Comparison of ENCODE assay signal across 11 mouse cellular contexts in the genomic region with DNA sequence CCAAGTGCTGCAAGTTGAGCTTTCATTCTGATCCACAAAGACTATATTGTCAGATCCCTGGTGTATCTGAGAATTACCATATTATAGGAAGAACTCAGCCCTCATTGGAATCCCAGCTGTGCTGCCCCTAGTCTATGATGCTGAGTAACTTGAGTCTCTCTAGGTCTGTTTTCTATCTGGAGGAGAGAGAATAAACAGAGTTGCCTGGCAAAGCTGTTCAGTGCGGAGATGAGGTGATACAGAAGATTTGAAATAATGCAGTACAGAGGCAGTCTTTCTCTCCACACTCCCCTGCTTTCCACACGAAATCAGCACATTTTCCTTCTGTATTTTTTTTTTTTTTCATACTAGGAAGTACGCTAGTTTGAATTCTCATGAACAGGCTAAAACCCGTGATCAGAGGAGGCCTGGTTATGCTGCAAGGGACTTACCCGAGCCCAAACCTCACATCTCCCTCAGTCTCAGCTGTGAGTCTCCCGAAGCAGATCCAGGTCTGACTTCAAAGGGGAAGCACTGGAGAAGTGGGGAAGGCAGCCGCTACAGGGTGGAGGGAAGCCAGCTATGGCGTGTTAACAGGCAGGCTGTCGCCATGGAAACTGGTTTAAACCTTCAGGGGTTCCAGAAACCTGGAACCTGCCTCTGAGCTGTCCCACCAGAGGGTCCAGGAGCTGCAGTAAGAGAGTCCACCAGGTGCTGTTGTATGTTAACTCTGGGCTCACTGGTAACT. TPM values are rescaled to one million over a fixed set of nuclear protein-coding genes. Genes with fewer than 3 reads are reported as not detected.
A peak's percentile ranks its signal among the peaks of the same experiment; 100 is the strongest.
DNase-seq lines count a peak whose midpoint lies in the region; ATAC-seq and TF ChIP-seq lines count a peak whose summit lies in the region.
"Had no signal": no experiment of that assay in that cellular context is flagged by ENCODE, and none has a peak within 500 bp of the region (broad histone marks: within the 10 kb centered on the region; RNA-seq: fewer than 3 reads in every experiment).

No protein-coding gene starts in this region.

- no peak for ATAC-seq in embryonic facial prominence, embryonic 11.5 days (replicated peaks; ENCODE audit: insufficient number of reproducible peaks, low FRiP score, low TSS enrichment, low read depth)
- ATAC-seq in limb, embryonic 11.5 days (ENCODE audit: insufficient number of reproducible peaks, low FRiP score, low TSS enrichment, low read depth): 0 out of 2 replicates have a peak, but pooled peaks have one; percentile 37
- peak; percentile 53 for ATAC-seq in forebrain, postnatal 0 days
- ATAC-seq in megakaryocyte, adult 5-6 weeks (ENCODE audit: poor library complexity, severe bottlenecking): peak; percentile 29
- no peak for ATAC-seq in lung, postnatal 0 days

- H3K9me3 ChIP-seq in embryonic facial prominence, embryonic 11.5 days (replicated peaks; ENCODE audit: control insufficient read depth, low read length): no peaks in the 10 kb centered on the region
- H3K9me3 ChIP-seq in embryonic facial prominence, embryonic 10.5 days: no peaks in the 10 kb centered on the region
- H3K9me3 ChIP-seq in limb, embryonic 11.5 days (ENCODE audit: control insufficient read depth, low read length): no peaks in the 10 kb centered on the region
- H3K9me3 ChIP-seq in limb, embryonic 10.5 days (replicated peaks): no peaks in the 10 kb centered on the region
- H3K9me3 ChIP-seq in forebrain, postnatal 0 days (ENCODE audit: low read length): no peaks in the 10 kb centered on the region
- H3K9me3 ChIP-seq in lung, postnatal 0 days (ENCODE audit: low read length): no peaks in the 10 kb centered on the region
- H3K9me3 ChIP-seq: lung, embryonic 15.5 days; neural tube, embryonic 13.5 days had no signal

- H3K4me3 ChIP-seq in embryonic facial prominence, embryonic 11.5 days (ENCODE audit: low read depth, low read length): no peak overlapping the region
- no peak overlapping the region for H3K4me3 ChIP-seq in embryonic facial prominence, embryonic 10.5 days
- H3K4me3 ChIP-seq in limb, embryonic 11.5 days (ENCODE audit: low read depth, low read length): no peak overlapping the region
- H3K4me3 ChIP-seq in limb, embryonic 10.5 days: no peak overlapping the region
- no peak overlapping the region for H3K4me3 ChIP-seq in forebrain, postnatal 0 days (ENCODE audit: low read depth, low read length)
- no peak overlapping the region for H3K4me3 ChIP-seq in lung, postnatal 0 days (ENCODE audit: low read depth, low read length)
- H3K4me3 ChIP-seq: lung, embryonic 15.5 days; neural tube, embryonic 13.5 days had no signal

- H3K27me3 ChIP-seq in embryonic facial prominence, embryonic 11.5 days (ENCODE audit: control insufficient read depth, insufficient read depth, low read length): no peaks in the 10 kb centered on the region
- no peaks in the 10 kb centered on the region for H3K27me3 ChIP-seq in embryonic facial prominence, embryonic 10.5 days (replicated peaks; ENCODE audit: low read depth, poor library complexity, severe bottlenecking)
- H3K27me3 ChIP-seq in limb, embryonic 11.5 days (ENCODE audit: control insufficient read depth, insufficient read depth, low read length): no peaks in the 10 kb centered on the region
- no peaks in the 10 kb centered on the region for H3K27me3 ChIP-seq in limb, embryonic 10.5 days (ENCODE audit: low read depth, poor library complexity, severe bottlenecking)
- H3K27me3 ChIP-seq in forebrain, postnatal 0 days (ENCODE audit: insufficient read depth, low read length): no peaks in the 10 kb centered on the region
- H3K27me3 ChIP-seq in lung, postnatal 0 days (replicated peaks; ENCODE audit: insufficient read depth, low read length): no peaks in the 10 kb centered on the region
- H3K27me3 ChIP-seq: lung, embryonic 15.5 days; neural tube, embryonic 13.5 days had no signal

- DNase-seq in embryonic facial prominence, embryonic 11.5 days (ENCODE audit: low spot score): peak; percentile 41
- DNase-seq in embryonic facial prominence, embryonic 10.5 days (ENCODE audit: low spot score): no peak
- peak; percentile 20 for DNase-seq in limb, embryonic 11.5 days (ENCODE audit: low spot score)
- DNase-seq in limb, embryonic 10.5 days (ENCODE audit: low spot score): no peak
- peak; percentile 34 for DNase-seq in forebrain, postnatal 0 days
- no peak for DNase-seq in lung, postnatal 0 days (ENCODE audit: low spot score)
- DNase-seq in left cerebral cortex, adult 9 months (ENCODE audit: low spot score in 2 of 2): no peak
- DNase-seq: kidney, postnatal 25 days had no signal

- TF ChIP-seq CTCF in forebrain, postnatal 0 days (IDR thresholded peaks at IDR 0.05; ENCODE audit: low read depth): no peak
- no peak for TF ChIP-seq CTCF in lung, postnatal 0 days (IDR thresholded peaks at IDR 0.05)

- no peak for TF ChIP-seq EP300 in lung, postnatal 0 days (IDR thresholded peaks at IDR 0.05)

- no peak overlapping the region for H3K9ac ChIP-seq in embryonic facial prominence, embryonic 11.5 days (replicated peaks; ENCODE audit: low read length)
- H3K9ac ChIP-seq in limb, embryonic 11.5 days (ENCODE audit: low read length): no peak overlapping the region
- H3K9ac ChIP-seq in forebrain, postnatal 0 days: no peak overlapping the region
- H3K9ac ChIP-seq in lung, postnatal 0 days (replicated peaks; ENCODE audit: low read depth): no peak overlapping the region
- H3K9ac ChIP-seq: lung, embryonic 15.5 days; neural tube, embryonic 13.5 days had no signal

- H3K36me3 ChIP-seq in embryonic facial prominence, embryonic 11.5 days (replicated peaks; ENCODE audit: control insufficient read depth, insufficient read depth, low read depth, low read length): peaks cover 4% of the 10 kb centered on the region
- H3K36me3 ChIP-seq in embryonic facial prominence, embryonic 10.5 days (replicated peaks): peaks cover 97% of the 10 kb centered on the region
- H3K36me3 ChIP-seq in limb, embryonic 11.5 days (ENCODE audit: control insufficient read depth, insufficient read depth, low read length): peaks cover 13% of the 10 kb centered on the region; the same call in 1 of the 2 replicates
- H3K36me3 ChIP-seq in limb, embryonic 10.5 days: peaks cover 94% of the 10 kb centered on the region
- peaks cover 42% of the 10 kb centered on the region for H3K36me3 ChIP-seq in forebrain, postnatal 0 days (ENCODE audit: insufficient read depth)
- no peaks in the 10 kb centered on the region for H3K36me3 ChIP-seq in lung, postnatal 0 days (ENCODE audit: insufficient read depth, low read length)

- H3K4me1 ChIP-seq in embryonic facial prominence, embryonic 11.5 days (ENCODE audit: control insufficient read depth, insufficient read depth, low read length): no peaks in the 10 kb centered on the region
- peaks cover 8% of the 10 kb centered on the region; the same call in 1 of the 2 replicates for H3K4me1 ChIP-seq in embryonic facial prominence, embryonic 10.5 days
- no peaks in the 10 kb centered on the region for H3K4me1 ChIP-seq in limb, embryonic 11.5 days (ENCODE audit: control insufficient read depth, insufficient read depth, low read length)
- H3K4me1 ChIP-seq in limb, embryonic 10.5 days: no peaks in the 10 kb centered on the region
- H3K4me1 ChIP-seq in forebrain, postnatal 0 days (ENCODE audit: insufficient read depth): no peaks in the 10 kb centered on the region
- H3K4me1 ChIP-seq in lung, postnatal 0 days (ENCODE audit: insufficient read depth, low read depth, low read length): no peaks in the 10 kb centered on the region

- WGBS in embryonic facial prominence, embryonic 11.5 days: 76% methylated on average over 9 of the region's 9 CpGs
- 83% methylated on average over 9 of the region's 9 CpGs for WGBS in embryonic facial prominence, embryonic 10.5 days
- 67% methylated on average over 9 of the region's 9 CpGs for WGBS in limb, embryonic 11.5 days
- WGBS in limb, embryonic 10.5 days: 73% methylated on average over 9 of the region's 9 CpGs
- 63% methylated on average over 9 of the region's 9 CpGs for WGBS in forebrain, postnatal 0 days
- 66% methylated on average over 9 of the region's 9 CpGs for WGBS in lung, postnatal 0 days

- no peak overlapping the region for H3K4me2 ChIP-seq in embryonic facial prominence, embryonic 11.5 days (ENCODE audit: low read depth, low read length)
- no peak overlapping the region for H3K4me2 ChIP-seq in limb, embryonic 11.5 days (ENCODE audit: low read depth, severe bottlenecking)
- H3K4me2 ChIP-seq in forebrain, postnatal 0 days (ENCODE audit: low read depth): no peak overlapping the region
- no peak overlapping the region for H3K4me2 ChIP-seq in lung, postnatal 0 days (replicated peaks; ENCODE audit: low read depth, low read length)
- H3K4me2 ChIP-seq: lung, embryonic 15.5 days; neural tube, embryonic 13.5 days had no signal

- H3K27ac ChIP-seq in embryonic facial prominence, embryonic 11.5 days (replicated peaks; ENCODE audit: low read depth, low read length): no peak overlapping the region
- H3K27ac ChIP-seq in embryonic facial prominence, embryonic 10.5 days (replicated peaks): no peak overlapping the region
- H3K27ac ChIP-seq in limb, embryonic 11.5 days (replicated peaks; ENCODE audit: low read depth, low read length): no peak overlapping the region
- no peak overlapping the region for H3K27ac ChIP-seq in limb, embryonic 10.5 days
- H3K27ac ChIP-seq in forebrain, postnatal 0 days (ENCODE audit: low read depth, low read length): 0 out of 2 replicates have a peak overlapping the region, but pooled peaks have one; percentile 16
- no peak overlapping the region for H3K27ac ChIP-seq in lung, postnatal 0 days (ENCODE audit: low read length)
- H3K27ac ChIP-seq: lung, embryonic 15.5 days; neural tube, embryonic 13.5 days had no signal

RNA-seq across cellular contexts. Expression of gene Lmbrd2, which starts 9.4 kb away (rescaled TPM):
- polyA plus RNA-seq in embryonic facial prominence, embryonic 11.5 days (2014; fragmentation: Nextera tagmentation; extraction: Ambion mirVana): 3.3 and 4.1 TPM in 2 replicates
- 1.9 and 2.6 TPM in 2 replicates for polyA plus RNA-seq in embryonic facial prominence, embryonic 10.5 days (2016; fragmentation: Nextera tagmentation; extraction: Ambion mirVana)
- 2.8 and 3.2 TPM in 2 replicates for polyA plus RNA-seq in limb, embryonic 11.5 days (2014; fragmentation: Nextera tagmentation; extraction: Ambion mirVana)
- polyA plus RNA-seq in limb, embryonic 10.5 days (2016; fragmentation: Nextera tagmentation; extraction: Ambion mirVana): 1.3 and 2.0 TPM in 2 replicates
- total RNA-seq in forebrain, postnatal 0 days (2014; rRNA removed): 19.2 and 23.2 TPM in 2 replicates
- polyA plus RNA-seq in forebrain, postnatal 0 days (2015; fragmentation: Nextera tagmentation; extraction: Ambion mirVana): 2.3 and 3.3 TPM in 2 replicates
- 12.9 and 17.3 TPM in 2 replicates for total RNA-seq in megakaryocyte, adult 5-6 weeks (2015)
- 10.0 and 11.2 TPM in 2 replicates for total RNA-seq in megakaryocyte, adult 5-6 weeks (2017)
- polyA plus RNA-seq in lung, postnatal 0 days (2015; fragmentation: Nextera tagmentation; extraction: Ambion mirVana): 2.1 and 2.4 TPM in 2 replicates

RNA-seq across cellular contexts. Expression of gene Skp2, which starts 24.3 kb away (rescaled TPM):
- polyA plus RNA-seq in embryonic facial prominence, embryonic 11.5 days (2014; fragmentation: Nextera tagmentation; extraction: Ambion mirVana): 161 and 178 TPM in 2 replicates
- polyA plus RNA-seq in embryonic facial prominence, embryonic 10.5 days (2016; fragmentation: Nextera tagmentation; extraction: Ambion mirVana): 128 and 129 TPM in 2 replicates
- 160 and 165 TPM in 2 replicates for polyA plus RNA-seq in limb, embryonic 11.5 days (2014; fragmentation: Nextera tagmentation; extraction: Ambion mirVana)
- polyA plus RNA-seq in limb, embryonic 10.5 days (2016; fragmentation: Nextera tagmentation; extraction: Ambion mirVana): 128 and 138 TPM in 2 replicates
- 11.0 and 11.5 TPM in 2 replicates for total RNA-seq in forebrain, postnatal 0 days (2014; rRNA removed)
- polyA plus RNA-seq in forebrain, postnatal 0 days (2015; fragmentation: Nextera tagmentation; extraction: Ambion mirVana): 8.0 and 9.5 TPM in 2 replicates
- 17.1 and 17.5 TPM in 2 replicates for total RNA-seq in megakaryocyte, adult 5-6 weeks (2015)
- 16.4 and 17.7 TPM in 2 replicates for total RNA-seq in megakaryocyte, adult 5-6 weeks (2017)
- 5.0 and 5.7 TPM in 2 replicates for polyA plus RNA-seq in lung, postnatal 0 days (2015; fragmentation: Nextera tagmentation; extraction: Ambion mirVana)

RNA-seq across cellular contexts. Expression of gene Nadk2, which starts 59.9 kb away (rescaled TPM):
- 43.3 and 51.9 TPM in 2 replicates for polyA plus RNA-seq in embryonic facial prominence, embryonic 11.5 days (2014; fragmentation: Nextera tagmentation; extraction: Ambion mirVana)
- 35.2 and 36.1 TPM in 2 replicates for polyA plus RNA-seq in embryonic facial prominence, embryonic 10.5 days (2016; fragmentation: Nextera tagmentation; extraction: Ambion mirVana)
- 34.5 and 37.2 TPM in 2 replicates for polyA plus RNA-seq in limb, embryonic 11.5 days (2014; fragmentation: Nextera tagmentation; extraction: Ambion mirVana)
- polyA plus RNA-seq in limb, embryonic 10.5 days (2016; fragmentation: Nextera tagmentation; extraction: Ambion mirVana): 29.2 and 30.8 TPM in 2 replicates
- total RNA-seq in forebrain, postnatal 0 days (2014; rRNA removed): 30.7 and 33.3 TPM in 2 replicates
- polyA plus RNA-seq in forebrain, postnatal 0 days (2015; fragmentation: Nextera tagmentation; extraction: Ambion mirVana): 19.3 and 22.6 TPM in 2 replicates
- 25.7 and 32.3 TPM in 2 replicates for total RNA-seq in megakaryocyte, adult 5-6 weeks (2015)
- 30.0 and 31.3 TPM in 2 replicates for total RNA-seq in megakaryocyte, adult 5-6 weeks (2017)
- polyA plus RNA-seq in lung, postnatal 0 days (2015; fragmentation: Nextera tagmentation; extraction: Ambion mirVana): 20.0 and 21.9 TPM in 2 replicates

Comparison
In these comparisons a context has a peak if more than half of its experiments do, and no peak if none do; other contexts are left out.
1. DNase-seq: peak in embryonic facial prominence, embryonic 11.5 days (single experiment), limb, embryonic 11.5 days (single experiment) and forebrain, postnatal 0 days (single experiment); none in embryonic facial prominence, embryonic 10.5 days (single experiment), limb, embryonic 10.5 days (single experiment), lung, postnatal 0 days (single experiment) and left cerebral cortex, adult 9 months (0 of 2).
2. ATAC-seq: peak in limb, embryonic 11.5 days (single experiment), forebrain, postnatal 0 days (single experiment) and megakaryocyte, adult 5-6 weeks (single experiment); none in embryonic facial prominence, embryonic 11.5 days (single experiment) and lung, postnatal 0 days (single experiment).
3. RNA of gene Skp2, which starts 24.3 kb away (polyA plus RNA-seq): 161 to 178 TPM in embryonic facial prominence, embryonic 11.5 days, 160 to 165 TPM in limb, embryonic 11.5 days, 128 to 138 TPM in limb, embryonic 10.5 days and 128 to 129 TPM in embryonic facial prominence, embryonic 10.5 days; 8.0 to 9.5 TPM in forebrain, postnatal 0 days and 5.0 to 5.7 TPM in lung, postnatal 0 days; every median in the first group is over 10 times any median in the second.